Mouse (Mus musculus): ENCODE measurements at regions not wholly inside any gene's neighbourhood (a gene's known extent, or its start where the extent isn't known, plus 50 kb on each side); places are given as distances from the start of the nearest gene placed in this dataset.

DNA sequence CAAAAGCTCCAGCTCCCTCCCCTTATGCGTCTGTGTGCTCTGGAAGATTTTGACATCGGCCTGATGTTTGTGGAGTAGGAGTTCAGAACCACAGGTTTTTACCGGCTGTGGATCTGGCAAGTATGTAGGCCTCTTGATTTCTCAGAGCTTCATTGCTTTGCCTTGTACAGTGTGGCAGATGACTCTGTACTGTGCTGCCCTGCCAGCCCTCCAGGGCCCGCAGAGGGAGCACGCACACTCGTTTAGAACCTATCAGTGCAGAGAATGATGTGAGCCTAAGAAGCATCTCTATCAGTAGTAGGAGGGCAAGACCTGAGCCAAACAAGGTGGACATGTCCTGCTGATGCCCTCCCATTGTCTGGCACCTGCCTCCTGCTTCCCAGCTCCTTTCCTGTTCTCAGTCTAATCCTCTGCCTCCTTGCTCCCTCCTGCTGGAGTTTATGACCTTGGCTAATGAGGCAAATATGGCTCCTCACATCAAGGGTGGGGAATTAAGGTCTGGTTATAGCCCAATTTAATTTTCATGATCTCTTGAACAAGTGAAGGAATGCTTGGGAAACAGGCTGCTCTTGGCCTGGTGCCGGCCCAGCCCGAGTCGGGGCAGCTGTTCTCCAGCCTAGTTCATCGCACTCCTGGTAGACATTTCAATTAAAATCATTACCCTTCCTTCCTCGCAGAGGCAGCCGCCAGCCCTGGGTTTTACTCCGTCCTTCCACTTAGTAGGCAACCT lies 344.5 kb downstream of the Tmem38b start:
- DNase-seq (ENCODE audit: low spot score) = no peak

GRCm38 (mm10) chr4:54184213-54184612 lies 358.4 kb downstream of the Tmem38b start:
- DNase-seq (ENCODE audit: low spot score) = no peak

DNA sequence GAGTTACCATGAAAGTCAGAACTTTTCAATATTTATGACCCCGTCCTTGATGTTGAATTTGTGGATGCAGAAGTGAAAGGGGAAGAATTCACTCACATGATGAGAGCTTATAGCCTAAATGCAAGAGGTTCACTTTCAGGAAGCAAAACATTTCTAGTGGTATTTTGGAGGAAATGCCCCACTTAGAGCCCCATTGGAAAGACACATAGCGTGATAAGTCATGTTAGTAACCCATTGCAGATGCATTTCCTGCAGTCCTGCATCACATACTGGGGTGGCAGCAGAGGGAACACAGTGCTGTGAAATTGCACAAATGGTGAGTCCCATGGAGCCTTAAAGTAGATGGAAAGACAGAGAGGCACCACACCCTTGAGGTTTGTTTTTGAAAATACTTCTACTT lies 369.9 kb downstream of the Tmem38b start:
- DNase-seq (ENCODE audit: low spot score) = no peak

DNA sequence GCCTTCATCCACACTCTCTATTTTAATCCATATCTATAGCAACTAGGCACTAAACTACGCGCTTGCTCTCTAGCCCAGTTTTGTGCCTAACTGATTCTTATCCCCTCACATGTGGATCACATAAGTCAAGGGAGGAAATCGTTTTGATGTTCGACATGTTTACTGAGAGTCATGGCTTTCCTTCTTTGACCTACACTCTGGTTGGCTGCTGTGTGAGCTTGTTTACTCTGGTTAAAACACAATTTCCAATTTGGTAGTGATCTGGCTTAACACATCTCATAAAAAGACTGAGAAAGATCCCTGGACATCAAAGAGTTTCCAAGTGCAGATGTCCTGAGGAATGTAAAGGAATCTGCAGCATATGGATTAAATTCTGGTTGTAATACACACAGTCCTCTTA lies 376.6 kb downstream of the Tmem38b start:
- DNase-seq (ENCODE audit: low spot score) = no peak

DNA sequence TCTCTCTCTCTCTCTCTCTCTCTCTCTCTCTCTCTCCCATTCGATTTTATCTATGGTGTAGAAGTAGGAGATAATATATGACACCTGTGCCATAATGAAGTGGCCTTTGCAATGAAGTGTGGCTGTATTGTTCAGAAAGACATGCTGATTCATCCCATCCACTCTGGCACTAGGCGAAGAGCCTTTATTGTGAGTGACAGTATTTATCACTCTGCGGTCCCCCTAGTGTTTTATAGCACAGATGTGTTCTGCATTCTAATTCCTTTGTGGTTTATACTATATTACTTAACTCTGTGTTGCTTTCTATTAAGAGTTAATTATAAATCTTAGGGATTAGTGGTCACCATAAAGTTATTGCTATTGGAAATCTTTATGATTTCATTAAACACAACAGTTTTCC lies 398.7 kb downstream of the Tmem38b start:
- DNase-seq (ENCODE audit: low spot score) = no peak

Data from layer of hippocampus, adult 9-10 months (tissue).